Mouse (Mus musculus): ENCODE results near the gene Lrrc36. TPM values are rescaled to one million over a fixed set of nuclear protein-coding genes. Genes with fewer than 3 reads are reported as not detected.

Gene Lrrc36
- total RNA-seq, 2 experiments from 2014 or later = 1.6 to 1.7 TPM

- no peak for DNase-seq (ENCODE audit: low spot score in 2 of 2)
Observed at GRCm38 (mm10) chr8:105431743-105432515, 18.6 kb downstream of the Lrrc36 start.

DNA sequence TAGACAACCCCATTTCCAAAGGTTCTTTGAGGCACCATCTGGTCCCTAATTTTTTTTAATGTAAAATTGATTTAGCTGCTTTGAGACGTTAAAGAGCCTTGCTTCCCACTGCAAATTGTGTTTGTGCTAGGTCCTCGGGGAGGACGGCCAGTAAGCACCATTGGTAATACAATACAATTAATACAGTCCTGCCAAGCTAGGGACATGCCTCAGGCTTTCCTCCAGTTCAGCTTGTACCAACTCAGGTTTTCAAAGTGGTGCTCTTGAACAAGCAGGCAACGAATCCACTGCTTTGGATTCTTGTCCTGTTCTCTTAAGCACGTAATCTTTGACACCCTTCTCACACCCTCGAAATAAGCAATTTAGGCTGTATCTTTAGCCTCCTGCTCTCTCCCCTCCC is 19.6 kb downstream of the Lrrc36 start:
- DNase-seq (ENCODE audit: low spot score in 2 of 2) = no peak

- no peak for DNase-seq (ENCODE audit: low spot score in 2 of 2)
Observed at GRCm38 (mm10) chr8:105433511-105433910, 20.1 kb downstream of the Lrrc36 start.

- no peak for DNase-seq (ENCODE audit: low spot score in 2 of 2)
Observed at GRCm38 (mm10) chr8:105434136-105434535, 20.8 kb downstream of the Lrrc36 start.

DNA sequence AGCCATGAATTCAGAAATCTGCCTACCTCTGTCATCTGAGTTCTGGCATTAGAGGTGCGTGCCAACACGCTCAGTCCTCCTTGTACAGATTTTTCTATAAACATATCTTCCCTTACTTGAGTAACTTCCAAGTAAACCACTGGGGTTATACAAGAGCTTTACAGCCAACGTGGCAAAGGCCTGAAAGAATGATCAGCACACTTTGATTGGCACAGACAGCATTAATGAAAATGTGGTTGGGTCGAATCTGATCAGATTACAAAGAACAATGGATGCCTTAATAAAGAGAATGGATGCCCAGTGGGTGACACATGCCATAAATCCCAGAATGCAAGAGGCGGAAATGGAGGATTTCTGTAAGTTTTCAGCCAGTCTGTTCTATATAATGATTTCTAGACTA is 22.8 kb downstream of the Lrrc36 start:
- no peak for DNase-seq (ENCODE audit: low spot score in 2 of 2)

GRCm38 (mm10) chr8:105437078-105437748 is 23.8 kb downstream of the Lrrc36 start:
- DNase-seq (ENCODE audit: low spot score in 2 of 2) = no peak

- DNase-seq (ENCODE audit: low spot score in 2 of 2) = peak in 1 of 2 experiments; percentile 39
Observed at GRCm38 (mm10) chr8:105438865-105439264, 25.5 kb downstream of the Lrrc36 start.

GRCm38 (mm10) chr8:105441433-105441832 is 28.1 kb downstream of the Lrrc36 start:
- DNase-seq (ENCODE audit: low spot score in 2 of 2) = peak; percentile 47 to 60

DNA sequence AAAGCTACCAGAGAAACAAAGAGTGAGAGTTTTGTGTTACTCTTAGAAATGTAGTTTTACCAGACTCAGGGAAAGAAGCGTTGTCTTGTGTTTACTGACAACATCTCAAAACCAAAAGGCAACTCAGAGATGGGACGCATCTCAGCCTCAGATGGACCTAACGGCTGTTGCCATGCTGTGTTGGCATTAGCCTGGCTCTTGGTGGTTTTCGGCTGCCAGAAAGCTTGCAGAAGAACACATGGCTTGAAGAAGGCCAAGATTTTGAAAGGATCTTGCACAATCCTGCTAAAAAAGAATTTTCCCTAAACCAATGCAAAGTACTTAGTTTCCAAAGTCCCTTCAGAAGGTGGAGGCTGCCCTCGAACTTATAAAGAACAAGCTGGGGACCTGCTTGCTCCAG is 29.3 kb downstream of the Lrrc36 start:
- DNase-seq (ENCODE audit: low spot score in 2 of 2) = no peak

DNA sequence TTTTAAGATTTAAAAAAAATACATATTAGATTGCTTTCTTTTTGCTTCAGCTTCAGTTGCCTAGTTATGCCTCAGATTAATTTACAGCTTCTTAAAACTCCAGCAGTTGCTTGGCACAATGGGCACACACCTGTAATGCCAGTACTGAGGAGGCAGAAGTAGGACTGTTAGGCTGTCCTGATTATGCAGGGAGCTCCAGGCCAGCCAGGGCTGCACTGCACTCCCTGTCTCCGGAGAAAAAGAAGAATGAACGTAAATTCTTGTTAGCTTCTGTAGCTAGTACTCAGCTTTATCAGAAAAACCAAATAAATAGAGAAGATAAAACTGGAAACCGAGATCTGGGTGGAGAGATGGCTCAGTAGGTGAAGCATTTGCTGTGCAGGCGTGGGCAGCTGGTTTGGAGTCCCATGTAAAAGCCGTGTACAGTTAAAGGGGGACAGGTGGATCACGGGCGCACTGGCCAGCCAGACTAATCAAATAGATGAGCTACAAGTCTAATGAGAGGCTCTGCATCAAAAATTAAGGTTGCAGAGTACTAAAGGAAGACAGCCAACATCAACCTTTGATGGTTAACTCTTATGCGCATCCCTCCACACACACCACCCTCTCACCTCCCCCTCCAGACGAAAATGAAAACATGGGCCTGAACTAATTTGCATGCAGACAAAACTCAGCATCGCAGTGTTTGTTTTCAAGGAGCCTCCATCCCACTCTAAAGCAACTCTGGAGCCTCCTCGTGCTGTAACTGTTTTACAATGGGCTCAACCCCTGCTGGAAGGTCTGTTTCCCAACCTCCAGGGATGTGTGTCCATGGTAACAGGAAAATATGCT is 32.1 kb downstream of the Lrrc36 start:
- peak in 1 of 2 experiments; percentile 40 for DNase-seq (ENCODE audit: low spot score in 2 of 2)

DNA sequence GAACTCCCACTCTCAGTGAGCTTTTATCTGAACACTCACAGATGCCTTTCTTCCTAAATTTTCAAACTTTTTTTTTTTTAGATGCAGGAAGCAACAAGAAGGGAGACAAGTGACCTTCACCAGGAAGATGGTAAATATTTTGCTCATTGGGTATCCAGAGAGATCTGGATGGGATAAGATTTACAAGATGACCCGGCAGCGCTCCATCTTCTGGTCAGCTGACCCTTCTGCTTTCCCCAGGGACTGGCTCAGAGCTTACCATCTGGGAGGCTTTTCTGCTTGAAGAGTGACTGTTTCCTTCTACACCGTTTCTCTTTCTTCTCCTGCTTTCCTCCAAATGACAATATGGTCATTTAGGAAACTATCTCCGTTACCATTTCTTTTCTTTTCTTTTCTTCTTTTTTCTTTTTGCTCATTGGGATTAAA is 32.8 kb downstream of the Lrrc36 start:
- peak in 1 of 2 experiments; percentile 40 for DNase-seq (ENCODE audit: low spot score in 2 of 2)

GRCm38 (mm10) chr8:105448188-105448587 is 34.8 kb downstream of the Lrrc36 start:
- DNase-seq (ENCODE audit: low spot score in 2 of 2) = no peak

DNA sequence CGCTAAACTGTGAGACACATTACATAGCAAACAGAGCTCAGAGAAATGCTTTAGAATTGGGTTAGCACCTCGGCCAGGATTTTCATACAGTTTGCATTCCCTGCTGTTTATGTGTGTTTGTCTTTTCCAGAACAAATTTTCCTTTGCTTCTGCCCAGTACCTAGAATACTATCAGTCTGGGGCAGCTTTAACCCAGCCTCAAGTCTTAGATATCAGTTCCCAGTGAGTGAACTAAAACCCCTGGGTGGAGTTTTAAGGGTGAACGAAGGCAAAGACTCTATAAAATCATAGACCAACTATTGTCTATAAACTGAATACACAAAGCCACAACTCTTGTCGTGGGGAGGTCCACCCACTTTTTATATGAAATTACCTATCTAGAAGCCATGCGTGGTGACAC is 35.2 kb downstream of the Lrrc36 start:
- no peak for DNase-seq (ENCODE audit: low spot score in 2 of 2)

GRCm38 (mm10) chr8:105450977-105451376 is 37.6 kb downstream of the Lrrc36 start:
- no peak for DNase-seq (ENCODE audit: low spot score in 2 of 2)

- no peak for DNase-seq (ENCODE audit: low spot score in 2 of 2)
Observed at GRCm38 (mm10) chr8:105451903-105452603, 38.7 kb downstream of the Lrrc36 start.

DNA sequence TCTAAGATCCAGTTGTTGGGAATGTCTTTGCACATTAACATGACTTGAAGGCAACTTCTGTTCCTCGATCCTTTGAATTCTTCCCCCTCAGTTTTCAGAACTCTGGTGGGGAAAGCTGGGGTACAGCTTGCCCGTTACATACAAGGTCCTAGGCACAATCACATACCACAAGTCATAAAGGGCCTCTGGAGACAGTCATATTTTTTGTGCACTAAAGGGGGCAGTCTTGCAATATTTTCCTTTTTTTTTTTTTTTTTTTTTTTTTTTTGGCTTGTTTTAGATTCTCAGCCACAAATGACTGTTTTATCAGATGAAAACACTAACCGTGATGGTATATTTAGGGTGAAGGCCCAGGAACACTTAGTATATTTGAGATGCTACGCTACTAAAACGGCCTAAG is 39.9 kb downstream of the Lrrc36 start:
- no peak for DNase-seq (ENCODE audit: low spot score in 2 of 2)

GRCm38 (mm10) chr8:105454088-105454487 is 40.7 kb downstream of the Lrrc36 start:
- DNase-seq (ENCODE audit: low spot score in 2 of 2) = no peak

GRCm38 (mm10) chr8:105455218-105455617 is 41.8 kb downstream of the Lrrc36 start:
- DNase-seq (ENCODE audit: low spot score in 2 of 2) = no peak

GRCm38 (mm10) chr8:105461085-105461803 is 47.9 kb downstream of the Lrrc36 start:
- DNase-seq (ENCODE audit: low spot score in 2 of 2) = no peak

GRCm38 (mm10) chr8:105464595-105464994 is 51.2 kb downstream of the Lrrc36 start:
- peak in 1 of 2 experiments; percentile 30 for DNase-seq (ENCODE audit: low spot score in 2 of 2)
